Mouse (Mus musculus): ENCODE measurements around the gene Hist1h2bk.

GRCm38 (mm10) chr13:22007872-22008271 is 27.8 kb upstream of the Hist1h2bk start:
- TF ChIP-seq CTCF (IDR thresholded peaks at IDR 0.05; ENCODE audit: insufficient read depth, low read depth, low read length) (no peak), POLR2A (IDR thresholded peaks at IDR 0.05; ENCODE audit: insufficient read depth, low read depth, low read length) (no peak)

Measured in olfactory bulb, adult 2 months (tissue).